Mouse (Mus musculus) cortical plate, adult 2 months (tissue): ENCODE data around the gene Ptpra.

Experiments used
- CTCF ChIP-seq: fragments of 200-500 bp; IDR thresholded peaks from 2 replicates; pipeline ENCODE4 v1.5.1; 2011; ENCODE audit warnings: mild to moderate bottlenecking, control low read depth, low read length; ENCODE audit not compliant: insufficient read depth; ENCODE audit errors: extremely low read depth
- POLR2A ChIP-seq: fragments of 200-500 bp; IDR thresholded peaks from 2 replicates; pipeline ENCODE4 v1.6.1; 2011; ENCODE audit warnings: mild to moderate bottlenecking, low read length, control low read depth; ENCODE audit not compliant: insufficient read depth; ENCODE audit errors: extremely low read depth

DNA sequence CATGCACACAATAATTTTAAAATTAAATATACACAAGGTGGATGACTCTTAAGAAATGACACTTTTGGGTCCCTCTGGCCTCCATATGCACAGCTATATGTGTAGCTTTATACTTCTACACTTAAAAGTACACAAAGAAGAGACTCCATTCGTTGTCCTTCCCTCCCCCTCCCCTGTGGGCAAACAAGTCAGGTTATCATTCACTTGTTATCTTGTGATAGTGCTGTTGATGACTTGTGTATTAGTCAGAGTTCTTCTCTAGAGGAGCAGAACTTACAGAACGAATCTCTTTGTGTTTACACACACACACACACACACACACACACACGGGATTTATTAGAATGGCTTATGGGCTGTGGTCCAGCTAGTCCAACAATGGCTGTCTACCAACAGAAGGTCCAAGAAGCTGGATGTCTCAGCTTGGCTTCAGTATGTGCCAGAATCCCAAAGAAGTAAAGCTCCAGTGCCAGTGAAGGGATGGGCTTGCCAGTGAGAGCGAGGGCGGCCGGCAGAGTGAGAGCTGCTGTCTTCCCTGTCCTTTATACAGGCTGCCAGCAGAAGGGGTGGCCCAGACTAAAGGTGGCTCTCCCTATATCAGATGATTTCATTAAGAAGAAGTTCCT is 4.8 kb downstream of the Ptpra start:
- TF ChIP-seq POLR2A, result no peak
- no peak for TF ChIP-seq CTCF
